Mouse (Mus musculus) heart, postnatal 0 days (tissue): Measurements from ENCODE around the gene Gm21119.
"Not testable (repeated sequence)": the region's sequence is repeated elsewhere in the genome, so short reads cannot be mapped to it uniquely, and the experiment has no call there.

ENCODE experiments used
- CTCF ChIP-seq: IDR thresholded peaks from 2 replicates; pipeline ENCODE4 v1.5.1; 2016; ENCODE audit warnings: antibody characterized with exemption, control low read depth, low read depth
- EP300 ChIP-seq: IDR thresholded peaks from 2 replicates; pipeline ENCODE4 v1.6.1; 2016; ENCODE audit warnings: antibody characterized with exemption, low read depth

DNA sequence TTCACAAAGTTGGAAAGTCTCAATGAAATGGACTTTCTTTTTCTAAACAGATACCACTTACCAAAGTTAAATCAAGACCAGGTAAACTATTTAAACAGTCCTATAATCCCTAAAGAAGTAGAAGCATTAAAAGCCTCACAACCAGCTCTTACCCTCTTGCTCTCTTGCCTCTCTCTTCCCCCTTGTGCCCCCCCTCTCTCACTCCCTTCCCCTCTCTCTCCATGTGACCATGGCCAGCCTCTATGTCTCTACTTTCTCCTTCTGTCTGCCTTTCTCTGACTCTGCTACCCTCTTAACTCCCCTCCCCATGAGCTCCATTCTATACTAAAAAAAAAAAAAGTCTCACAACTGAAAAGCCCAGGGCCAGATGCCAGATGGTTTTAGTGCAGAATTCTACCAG lies 2.0 kb upstream of the Gm21119 start:
- not testable (repeated sequence) for TF ChIP-seq EP300, CTCF
